Mouse (Mus musculus) heart, adult 2 months (tissue): ENCODE measurements around the gene Spo11.

ENCODE experiments used
- CTCF ChIP-seq: fragments of 200-600 bp; IDR thresholded peaks from 2 replicates; pipeline ENCODE4 v1.8.1; 2022; ENCODE audit warnings: antibody characterized with exemption, mild to moderate bottlenecking, moderate library complexity
- POLR2A ChIP-seq: fragments of 200-500 bp; IDR thresholded peaks from 2 replicates; pipeline ENCODE4 v1.6.1; 2011; ENCODE audit warnings: mild to moderate bottlenecking, low read depth, low read length, control low read depth; ENCODE audit not compliant: insufficient read depth

- TF ChIP-seq CTCF (no peak), POLR2A (no peak)
These were observed 5.6 kb upstream of the Spo11 start for GRCm38 (mm10) chr2:172971865-172972264.
